Mouse (Mus musculus) G1E (cell line): ENCODE measurements around the gene Coil. TPM values are rescaled to one million over a fixed set of nuclear protein-coding genes. Genes with fewer than 3 reads are reported as not detected.

Experiments
- ATAC-seq: 2 replicates; pipeline ENCODE4 v1.8.0; 2016; ENCODE audit warnings: mild to moderate bottlenecking; ENCODE audit not compliant: insufficient number of reproducible peaks, poor library complexity, low FRiP score, severe bottlenecking; ENCODE audit errors: extremely low read depth
- DNase-seq: peaks from one replicate; pipeline ENCODE4 v3.0.0; 2012; ENCODE audit warnings: low spot score
- H3K27me3 ChIP-seq: 2 replicates; pipeline ENCODE4 v1.6.1; 2012; ENCODE audit warnings: mild to moderate bottlenecking, low read length, inconsistent platforms; ENCODE audit not compliant: insufficient read depth
- H3K36me3 ChIP-seq: replicated peaks from 2 replicates; pipeline ENCODE3; 2012; ENCODE audit warnings: mild to moderate bottlenecking, inconsistent platforms
- H3K4me1 ChIP-seq: 2 replicates; pipeline ENCODE4 v1.6.1; 2012; ENCODE audit warnings: low read depth, low read length, inconsistent platforms, mixed read lengths; ENCODE audit not compliant: insufficient read depth
- H3K4me3 ChIP-seq: 2 replicates; pipeline ENCODE4 v1.5.1; 2012; ENCODE audit warnings: low read depth, mild to moderate bottlenecking, inconsistent platforms, low read length, moderate library complexity, mixed read lengths
- H3K9me3 ChIP-seq: replicated peaks from 2 replicates; pipeline ENCODE4 v1.6.1; 2012; ENCODE audit warnings: inconsistent platforms
- CTCF ChIP-seq: IDR thresholded peaks from 2 replicates; pipeline ENCODE4 v1.5.1; 2012; ENCODE audit warnings: low read depth, low read length, inconsistent platforms, mixed read lengths
- GATA1 ChIP-seq: IDR thresholded peaks from 2 replicates; pipeline ENCODE4 v1.6.1; 2012; ENCODE audit warnings: borderline replicate concordance, low read length, inconsistent platforms, mixed read lengths
- GATA2 ChIP-seq: IDR thresholded peaks from 2 replicates; pipeline ENCODE4 v1.6.1; 2012; ENCODE audit warnings: low read depth, low read length, inconsistent platforms, borderline replicate concordance
- POLR2AphosphoS5 ChIP-seq: IDR thresholded peaks from 2 replicates; pipeline ENCODE4 v1.6.1; 2012; ENCODE audit warnings: low read depth, low read length, inconsistent platforms; ENCODE audit not compliant: insufficient replicate concordance
- TAL1 ChIP-seq: conservative IDR thresholded peaks from 2 replicates; pipeline ENCODE4 v1.6.1; 2012; ENCODE audit warnings: low read depth, low read length, inconsistent platforms, mixed read lengths
- polyA plus RNA-seq: library from polyadenylated mRNA; stranded (reverse); fragments of >175 nt; gene quantifications from 2 replicates; pipeline ENCODE4 v1.2.3, GENCODE M21; 2012
- total RNA-seq, 2 experiments: library from RNA; stranded (forward) in 1 of 2; stranded (reverse) in 1 of 2; fragments of 200-1000 nt in 1 of 2; fragments of >200 nt in 1 of 2; fragmentation: Nextera tagmentation in 1 of 2; gene quantifications; 2 replicates each; pipeline ENCODE4 v1.2.3; 2014 to 2017

Coil gene
- total and polyA plus RNA-seq, 3 experiments = 6.7 to 14.1 (median 12.7) TPM

- peaks cover 15% of the 10 kb centered on the region; the same call in 1 of the 2 replicates for H3K4me1 ChIP-seq
- no peaks in the 10 kb centered on the region for H3K36me3 ChIP-seq
- H3K4me3 ChIP-seq = no peak overlapping the region
- peaks cover 13% of the 10 kb centered on the region for H3K27me3 ChIP-seq
- ATAC-seq (no peak), DNase-seq (no peak)
- no peaks in the 10 kb centered on the region for H3K9me3 ChIP-seq
- TF ChIP-seq TAL1 = no peak
- no peak for TF ChIP-seq POLR2AphosphoS5
- TF ChIP-seq GATA2 = no peak
- no peak for TF ChIP-seq GATA1
- TF ChIP-seq CTCF = no peak
These were observed 11.2 kb upstream of the Coil start for GRCm38 (mm10) chr11:88958851-88959250.

DNA sequence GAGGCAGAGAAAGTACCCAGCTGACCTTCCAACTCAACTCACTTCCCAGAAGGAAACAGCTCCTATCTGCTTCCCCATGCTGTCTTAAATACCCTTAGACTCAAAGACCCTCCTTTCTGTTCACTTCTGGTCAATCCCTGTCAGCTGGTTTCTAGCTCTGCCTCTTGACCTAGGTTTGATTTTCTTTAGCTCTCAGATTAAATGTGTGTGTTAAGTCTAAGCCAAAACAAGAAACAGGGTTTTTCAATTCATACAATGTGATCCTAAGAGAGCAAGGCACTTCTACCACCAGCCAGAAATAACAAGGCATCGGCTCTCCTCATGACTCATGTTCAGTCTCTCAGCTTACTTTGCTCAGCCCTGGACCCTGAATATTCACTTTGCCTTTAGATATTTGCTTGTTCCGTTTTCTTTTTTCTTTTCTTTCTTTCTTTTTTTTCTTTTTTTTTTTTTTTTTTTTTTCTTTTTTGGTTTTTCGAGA, 3.1 kb upstream of the Coil start, which contains the start of gene Elobl:
Gene Elobl (minus strand): TSS at position 51 of the 481 bp plus-strand sequence.
- Histone ChIP-seq H3K4me1 (no peaks in the 10 kb centered on the region), H3K27me3 (peaks cover 12% of the 10 kb centered on the region), H3K9me3 (no peaks in the 10 kb centered on the region), H3K36me3 (no peaks in the 10 kb centered on the region), H3K4me3 (no peak within 1 kb of the TSS)
- TF ChIP-seq GATA1 (no peak), POLR2AphosphoS5 (no peak), GATA2 (no peak), CTCF (no peak), TAL1 (no peak)
- DNase-seq (no peak), ATAC-seq (no peak)

- Histone ChIP-seq H3K9me3 (no peaks in the 10 kb centered on the region), H3K36me3 (peaks cover 22% of the 10 kb centered on the region), H3K27me3 (no peaks in the 10 kb centered on the region), H3K4me1 (peaks cover 16% of the 10 kb centered on the region), H3K4me3 (peak overlapping the region; percentile 75)
- DNase-seq = peak; percentile 88
- peak; percentile 84 for ATAC-seq
- TF ChIP-seq GATA2 = no peak
- TF ChIP-seq CTCF = peak; percentile 62
- TF ChIP-seq POLR2AphosphoS5 = no peak
These were observed 4.0 kb downstream of the Coil start for GRCm38 (mm10) chr11:88973776-88974701.

DNA sequence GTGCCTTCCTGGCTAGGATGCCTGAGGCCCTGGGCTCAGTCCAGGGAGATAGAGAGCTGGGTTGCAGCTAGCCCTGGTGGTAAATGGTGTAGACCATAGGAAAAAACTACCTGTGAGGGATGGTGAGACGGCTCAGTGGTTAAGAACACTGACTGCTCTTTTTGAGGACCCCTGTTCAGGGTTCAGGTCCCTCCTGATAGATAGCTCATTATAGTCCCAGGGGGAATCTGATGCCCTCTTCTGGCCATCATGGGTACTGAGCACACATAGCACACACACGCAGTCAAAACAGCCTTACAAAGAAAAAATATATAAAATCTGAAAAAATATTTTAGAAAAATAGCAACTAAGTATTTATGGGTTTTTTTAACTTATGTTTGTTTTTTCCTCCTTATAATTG, 6.3 kb downstream of the Coil start:
- no peak overlapping the region for H3K4me3 ChIP-seq
- no peak for TF ChIP-seq TAL1
- TF ChIP-seq CTCF = peak; percentile 39
- ATAC-seq = no peak
- H3K36me3 ChIP-seq = peaks cover 31% of the 10 kb centered on the region
- peaks cover 16% of the 10 kb centered on the region for H3K4me1 ChIP-seq
- no peaks in the 10 kb centered on the region for H3K9me3 ChIP-seq
- no peaks in the 10 kb centered on the region for H3K27me3 ChIP-seq
- no peak for DNase-seq

- H3K4me1 ChIP-seq = peaks cover 16% of the 10 kb centered on the region
- no peak for DNase-seq
- TF ChIP-seq CTCF = no peak
- no peak for TF ChIP-seq GATA2
- TF ChIP-seq GATA1 = no peak
- TF ChIP-seq POLR2AphosphoS5 = no peak
- no peak for TF ChIP-seq TAL1
- ATAC-seq = no peak
- peaks cover 40% of the 10 kb centered on the region for H3K36me3 ChIP-seq
- H3K27me3 ChIP-seq = no peaks in the 10 kb centered on the region
- H3K9me3 ChIP-seq = no peaks in the 10 kb centered on the region
- H3K4me3 ChIP-seq = no peak overlapping the region
These were observed 7.1 kb downstream of the Coil start for GRCm38 (mm10) chr11:88977188-88977587.

- DNase-seq (no peak), ATAC-seq (no peak)
- no peaks in the 10 kb centered on the region for H3K27me3 ChIP-seq
- peaks cover 3% of the 10 kb centered on the region; the same call in 1 of the 2 replicates for H3K4me1 ChIP-seq
- no peak for TF ChIP-seq GATA2
- TF ChIP-seq CTCF = no peak
- TF ChIP-seq GATA1 = no peak
- no peak for TF ChIP-seq POLR2AphosphoS5
- no peak for TF ChIP-seq TAL1
- peaks cover 69% of the 10 kb centered on the region for H3K36me3 ChIP-seq
- H3K9me3 ChIP-seq = no peaks in the 10 kb centered on the region
- no peak overlapping the region for H3K4me3 ChIP-seq
These were observed 11.3 kb downstream of the Coil start for GRCm38 (mm10) chr11:88981337-88981736.
